Mouse (Mus musculus): ENCODE data around the gene Mpv17l.
A peak's percentile ranks its signal among the peaks of the same experiment; 100 is the strongest.
"Not testable (repeated sequence)": the region's sequence is repeated elsewhere in the genome, so short reads cannot be mapped to it uniquely, and the experiment has no call there.

The Mpv17l gene

DNA sequence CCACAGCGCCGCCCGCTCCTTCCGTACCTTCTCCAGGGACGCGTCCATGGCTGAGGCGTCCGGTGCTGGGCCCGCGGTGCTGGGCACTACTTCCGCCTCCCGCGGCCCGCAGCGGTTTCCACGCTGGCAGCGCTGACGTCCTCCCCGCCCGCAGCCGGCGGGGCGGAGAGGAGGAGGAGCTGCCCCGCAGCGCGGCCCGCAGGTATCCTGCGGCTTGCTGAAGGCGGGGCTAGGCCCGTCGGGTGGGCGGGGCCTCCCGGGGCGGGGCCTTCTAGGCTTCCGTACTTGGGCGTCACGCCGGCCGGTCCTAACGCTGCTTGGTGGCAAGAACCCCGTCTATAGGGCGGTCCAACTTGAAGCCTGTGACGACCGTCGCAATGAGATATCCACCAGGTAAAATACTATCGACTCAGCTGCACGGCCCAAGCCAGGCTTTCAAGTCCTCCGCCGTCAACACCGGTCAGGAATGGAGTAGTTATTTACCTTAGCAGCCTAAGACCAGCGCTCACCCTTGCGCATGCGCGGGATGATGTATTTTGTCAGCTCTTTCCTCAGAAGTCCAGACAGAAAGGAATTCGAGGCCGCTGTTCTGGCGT lies at the start of gene Mpv17l, which contains the start of gene Pdxdc1:
Mpv17l (plus strand) TSS at position 274 of the 596 bp plus-strand sequence.
Pdxdc1 (minus strand) TSS at position 244 of the 596 bp plus-strand sequence.
- DNase-seq: peak; percentile 96 to 97

GRCm38 (mm10) chr16:13853886-13854285 lies 49.1 kb upstream of the Mpv17l start:
- DNase-seq: no peak

- DNase-seq: no peak
Measured at GRCm38 (mm10) chr16:13866076-13866475, 36.9 kb upstream of the Mpv17l start.

GRCm38 (mm10) chr16:13866616-13867015 lies 36.3 kb upstream of the Mpv17l start:
- DNase-seq: no peak

DNA sequence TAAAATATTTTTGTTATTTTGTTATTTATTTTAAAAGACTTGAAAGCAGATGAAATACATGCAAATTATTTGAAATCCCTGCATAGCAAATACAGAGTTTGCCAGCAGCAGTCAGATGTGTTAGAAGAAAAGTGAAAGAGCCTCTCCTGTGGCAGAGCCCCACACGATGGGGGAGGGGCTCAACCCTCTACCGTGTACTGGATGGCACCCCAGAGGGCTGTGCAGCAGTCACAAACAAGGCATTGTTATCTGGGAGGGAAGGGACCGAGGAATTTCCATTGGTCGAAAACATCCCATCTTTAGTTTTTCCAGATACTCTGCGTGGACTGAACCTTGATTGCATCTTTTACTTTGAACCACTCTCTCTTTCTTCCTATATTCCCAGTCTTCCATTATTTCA lies 35.6 kb upstream of the Mpv17l start:
- DNase-seq: not testable (repeated sequence)

- DNase-seq: no peak
Measured at GRCm38 (mm10) chr16:13867910-13868514, 34.9 kb upstream of the Mpv17l start.

DNA sequence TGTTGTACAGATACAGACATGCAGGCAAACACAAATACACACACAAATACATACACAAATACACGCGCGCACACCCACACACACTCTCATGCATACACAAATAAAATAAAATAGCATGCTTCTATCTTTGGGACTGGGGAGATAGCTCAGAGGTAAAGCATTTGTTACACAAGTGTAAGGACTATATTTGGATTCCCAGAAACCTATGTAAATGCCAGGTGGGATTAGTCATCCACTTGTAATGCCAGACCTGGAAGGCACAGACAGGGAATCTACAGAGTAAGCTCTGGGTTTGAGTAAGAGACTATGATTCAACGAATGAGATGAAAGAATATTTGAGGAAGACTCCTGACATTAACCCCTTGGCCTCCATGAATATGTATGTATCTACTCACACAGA lies 27.5 kb upstream of the Mpv17l start:
- no peak for DNase-seq

GRCm38 (mm10) chr16:13883094-13883774 lies 19.7 kb upstream of the Mpv17l start:
- no peak for DNase-seq

GRCm38 (mm10) chr16:13890449-13890848 lies 12.5 kb upstream of the Mpv17l start:
- no peak for DNase-seq

DNA sequence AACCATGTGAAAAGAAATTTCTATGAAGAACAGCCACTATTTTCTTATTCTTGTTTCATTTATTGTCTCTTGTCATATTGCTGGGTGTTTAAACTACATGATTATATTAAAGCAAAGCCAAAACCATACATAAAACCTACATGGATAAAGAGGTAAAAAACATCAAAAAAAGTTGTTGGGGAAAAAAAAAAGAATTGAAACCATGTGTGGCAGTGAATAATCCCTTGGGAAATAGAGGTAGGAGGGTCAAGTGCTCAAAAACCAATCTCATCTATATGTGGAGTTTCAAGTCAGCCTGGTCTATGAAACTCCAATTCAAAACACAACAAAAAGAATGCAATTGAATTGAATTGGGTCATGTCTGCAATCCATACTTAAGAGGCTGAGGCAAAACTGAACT lies 10.1 kb upstream of the Mpv17l start:
- no peak for DNase-seq

DNA sequence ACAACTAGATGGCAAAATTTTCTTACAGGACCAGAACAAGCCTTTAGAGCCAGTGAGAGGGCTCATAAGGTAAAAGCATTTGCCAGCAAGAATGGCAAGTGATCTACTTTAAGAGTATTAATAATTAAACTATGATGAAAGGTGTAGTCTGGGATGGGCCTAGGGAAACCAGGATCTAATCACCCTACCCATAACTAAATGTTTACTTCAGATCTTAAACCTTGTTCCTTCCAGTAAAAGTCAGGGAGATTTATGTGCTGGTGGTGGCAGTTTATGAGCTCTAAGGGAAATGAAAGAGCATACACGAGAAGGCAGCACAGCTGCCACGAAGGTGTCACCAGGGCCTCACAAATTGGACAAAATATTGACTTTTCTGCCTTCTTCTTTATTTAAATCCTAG lies 8.9 kb upstream of the Mpv17l start:
- DNase-seq: no peak

GRCm38 (mm10) chr16:13895740-13896139 lies 7.2 kb upstream of the Mpv17l start:
- DNase-seq: no peak

- no peak for DNase-seq
Measured at GRCm38 (mm10) chr16:13896357-13896756, 6.6 kb upstream of the Mpv17l start.

DNA sequence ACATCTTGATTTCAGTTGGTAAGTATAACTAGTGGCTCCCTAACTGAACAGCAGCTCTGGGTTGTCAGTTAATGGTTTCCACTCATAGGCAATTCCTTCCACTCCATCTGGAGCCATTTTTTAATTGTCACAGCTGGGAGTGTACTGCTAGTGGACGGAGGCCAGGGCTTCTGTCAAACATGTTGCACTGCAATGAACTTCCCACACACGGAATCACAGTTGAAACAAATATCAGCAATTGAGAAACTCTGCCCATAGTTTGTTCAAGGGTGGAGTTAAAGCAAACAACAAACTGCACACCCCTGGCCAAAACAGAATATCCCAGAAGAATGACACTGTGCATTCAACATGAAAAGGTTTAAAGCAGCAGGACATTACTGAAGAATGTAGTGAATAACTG lies 4.0 kb upstream of the Mpv17l start:
- peak in 1 of 2 experiments; percentile 50 for DNase-seq

- no peak for DNase-seq
Measured at GRCm38 (mm10) chr16:13902397-13902831, 547 bp upstream of the Mpv17l start.

- DNase-seq: peak in 1 of 2 experiments; percentile 78
Measured at GRCm38 (mm10) chr16:13903488-13903887, 527 bp downstream of the Mpv17l start.

DNA sequence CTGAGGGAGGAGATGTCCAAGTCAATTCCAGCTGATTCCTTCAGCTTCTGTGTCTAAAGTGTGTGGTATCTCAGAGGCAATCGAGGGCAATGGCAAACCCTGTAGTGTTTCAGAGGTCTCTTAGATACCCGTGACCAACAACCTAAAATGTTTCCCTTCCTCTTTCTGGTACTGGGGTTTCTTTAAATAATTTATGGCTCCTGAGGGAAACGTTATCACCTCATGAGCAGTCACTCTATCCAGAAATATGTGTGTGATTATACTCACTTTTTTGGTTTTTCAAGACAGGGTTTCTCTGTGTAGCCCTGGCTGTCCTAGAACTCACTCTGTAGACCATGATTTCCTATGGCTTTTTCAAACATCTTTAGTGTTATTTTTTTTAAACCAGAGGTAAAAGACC lies 4.3 kb downstream of the Mpv17l start:
- no peak for DNase-seq

- no peak for DNase-seq
Measured at GRCm38 (mm10) chr16:13920093-13920492, 17.1 kb downstream of the Mpv17l start.

DNA sequence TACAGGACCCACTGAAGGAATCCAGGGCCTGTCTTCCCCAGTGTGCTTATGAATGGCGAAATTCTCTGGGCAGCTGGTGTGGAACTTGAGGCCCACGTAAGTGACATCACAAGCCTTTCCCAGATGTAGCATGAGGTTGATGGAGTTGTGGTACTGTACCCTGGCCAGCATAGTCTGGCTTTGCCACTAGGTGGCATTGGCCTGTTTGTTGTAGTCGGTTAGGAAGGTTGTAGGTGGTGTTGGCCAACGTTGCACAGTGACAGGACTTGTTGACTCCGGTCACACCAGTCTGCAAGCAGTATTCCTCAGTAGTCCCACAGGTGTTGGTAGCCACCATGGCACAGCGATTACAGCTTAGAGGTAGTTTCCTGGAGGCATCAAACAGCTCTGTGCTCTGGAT lies 18.1 kb downstream of the Mpv17l start:
- DNase-seq: peak in 1 of 2 experiments; percentile 15

- DNase-seq: no peak
Measured at GRCm38 (mm10) chr16:13921781-13922180, 18.8 kb downstream of the Mpv17l start.

GRCm38 (mm10) chr16:13922499-13922898 lies 19.5 kb downstream of the Mpv17l start:
- not testable (repeated sequence) for DNase-seq

GRCm38 (mm10) chr16:13922966-13923365 lies 20.0 kb downstream of the Mpv17l start:
- not testable (repeated sequence) for DNase-seq

DNA sequence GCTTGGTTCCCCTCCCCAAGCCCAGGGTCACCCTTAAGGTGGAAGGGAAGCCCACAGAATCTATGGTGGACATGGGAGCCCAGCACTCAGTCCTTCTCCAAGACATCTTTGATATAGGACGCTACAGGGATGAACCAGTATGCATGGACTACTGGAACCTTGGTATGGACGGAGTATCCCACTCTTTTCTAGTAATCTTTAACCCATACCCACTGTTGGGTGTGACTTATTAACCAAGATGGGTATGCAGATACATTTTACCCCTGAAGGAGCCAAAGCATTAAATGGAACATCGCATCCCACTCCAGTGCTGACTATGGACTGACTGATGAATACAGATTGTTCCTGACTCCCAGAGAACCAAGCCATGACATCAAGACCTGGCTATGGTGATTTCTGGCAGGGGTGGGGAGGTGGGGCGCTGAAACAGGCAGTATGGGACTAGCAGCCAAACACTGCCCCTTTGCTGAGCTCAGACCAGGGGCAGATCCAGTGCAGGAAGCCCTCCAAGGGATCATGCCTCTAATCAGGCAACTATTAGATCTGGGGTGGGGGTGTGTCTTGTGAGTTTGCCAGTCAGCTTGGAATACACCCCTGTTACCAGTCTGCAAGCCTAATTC lies 24.6 kb downstream of the Mpv17l start:
- DNase-seq: no peak

All from lung, adult 18-20 months (tissue).